Mouse (Mus musculus) cerebellum, postnatal 10 days (tissue): Measurements from ENCODE around the gene BC061237.
"Not testable (repeated sequence)": the region's sequence is repeated elsewhere in the genome, so short reads cannot be mapped to it uniquely, and the experiment has no call there.

Source experiments
- DNase-seq, 2 experiments: peaks; one replicate each; pipeline ENCODE4 v3.0.0; 2021; ENCODE audit warnings: mixed read lengths in 2 of 2

Gene BC061237

DNA sequence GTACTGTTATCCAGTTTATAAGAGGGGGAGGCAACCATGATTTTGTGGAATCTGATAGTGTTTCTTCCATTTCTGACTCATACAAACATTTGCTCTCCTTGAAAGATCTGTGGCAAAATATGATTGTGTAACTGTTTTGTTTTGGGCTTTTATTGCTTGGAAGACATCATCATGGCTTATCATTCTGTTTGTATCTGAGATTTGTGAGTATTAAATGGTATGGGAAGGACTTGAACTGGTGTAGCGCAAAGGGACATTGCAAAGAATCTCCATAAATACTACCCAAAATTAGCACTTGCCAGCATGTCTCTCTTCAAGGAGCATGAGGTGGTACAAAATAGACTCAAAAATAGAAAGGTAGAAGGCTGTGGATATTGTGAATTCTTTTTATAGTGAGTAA is at the start of gene BC061237:
BC061237 (plus strand) TSS at position 301 of the 400 bp plus-strand sequence.
- not testable (repeated sequence) for DNase-seq

DNA sequence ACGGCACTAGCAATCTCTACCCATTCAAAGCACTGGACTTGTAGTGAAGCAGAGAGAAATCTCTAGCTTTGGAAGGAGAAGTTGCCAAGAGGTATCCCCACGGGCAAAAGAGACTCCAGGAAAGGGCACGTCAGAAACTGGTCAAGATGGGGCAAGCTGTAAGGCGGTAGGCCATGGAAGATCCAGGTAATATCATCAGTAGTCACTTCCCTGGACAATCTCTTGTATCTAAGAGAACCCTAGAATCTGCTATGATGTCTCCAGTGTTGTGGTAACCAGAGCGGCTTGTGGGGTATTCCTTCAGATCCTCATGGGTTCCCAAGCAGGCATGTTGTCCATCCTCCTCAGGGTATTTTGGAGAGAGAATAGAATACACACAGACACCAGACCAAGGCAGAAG is 25.7 kb downstream of the BC061237 start, which contains the start of gene Gm17093:
Gm17093 (plus strand) TSS at position 301 of the 400 bp plus-strand sequence.
- DNase-seq: not testable (repeated sequence)

DNA sequence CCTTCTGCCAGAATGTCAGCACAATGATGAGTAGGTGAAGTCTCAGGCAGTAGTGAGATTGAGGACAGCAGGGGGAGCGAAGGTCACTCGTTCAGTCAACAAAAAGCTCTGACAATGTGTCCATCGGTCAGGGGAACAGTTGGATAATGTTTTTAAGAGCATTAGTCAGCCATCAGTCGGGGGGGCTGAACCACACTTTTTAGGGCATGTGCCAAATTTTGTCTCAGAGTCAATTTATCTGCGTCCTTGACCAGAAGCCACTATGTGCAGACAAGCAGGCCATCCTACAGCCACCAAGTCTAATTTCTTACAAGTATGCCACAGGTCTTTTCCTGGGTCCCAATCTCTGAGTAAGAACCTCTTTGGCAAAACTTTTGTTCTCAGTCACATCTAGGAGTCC is 55.7 kb downstream of the BC061237 start:
- DNase-seq: not testable (repeated sequence)
